Mouse (Mus musculus) megakaryocyte, adult 5-6 weeks (primary cell): ENCODE results near the gene Rab39b. TPM values are rescaled to one million over a fixed set of nuclear protein-coding genes. Genes with fewer than 3 reads are reported as not detected.

Experiments used
- ATAC-seq: 2 replicates; pipeline ENCODE4 v1.8.0; 2016; ENCODE audit warnings: mild to moderate bottlenecking, inconsistent platforms; ENCODE audit not compliant: poor library complexity, severe bottlenecking
- total RNA-seq, 2 experiments: library from RNA; stranded (forward) in 1 of 2; stranded (reverse) in 1 of 2; fragments of 153-499, 151-499 nt in 1 of 2; fragments of 221-1000, 200-1000 nt in 1 of 2; gene quantifications; 2 replicates each; pipeline versions ENCODE4 v1.2.3 to v1.2.4; 2015 to 2017

The Rab39b gene
- total RNA-seq (2015), result not detected in 2 replicates
- not detected in 2 replicates for total RNA-seq (2017)

- ATAC-seq, result no peak
These were observed at the start of gene Rab39b for GRCm38 (mm10) chrX:75577582-75578324. Gene Rab39b (minus strand): TSS chrX:75578231.

- no peak for ATAC-seq
These were observed 508 bp upstream of the Rab39b start for GRCm38 (mm10) chrX:75578539-75578938.

Other genes with a start within 250 kb of the Rab39b start
- 23.5 and 28.2 TPM in 2 replicates for gene Fundc2, start 195.8 kb downstream of the Rab39b start, total RNA-seq (2015)
- gene Fundc2, start 195.8 kb downstream of the Rab39b start, total RNA-seq (2017), result 25.3 and 40.4 TPM in 2 replicates
- 0.29 and 1.1 TPM in 2 replicates for gene F8, start 195.6 kb downstream of the Rab39b start, total RNA-seq (2015)
- gene F8, start 195.6 kb downstream of the Rab39b start, total RNA-seq (2017), result 0.29 and 0.41 TPM in 2 replicates
- 19.0 and 21.9 TPM in 2 replicates for gene Cmc4, start 161.6 kb downstream of the Rab39b start, total RNA-seq (2015)
- 6.6 and 6.8 TPM in 2 replicates for gene Cmc4, start 161.6 kb downstream of the Rab39b start, total RNA-seq (2017)
- gene Mtcp1, start 161.6 kb downstream of the Rab39b start, total RNA-seq (2015), result 3.6 and 4.5 TPM in 2 replicates
- 9.6 and 10.8 TPM in 2 replicates for gene Mtcp1, start 161.6 kb downstream of the Rab39b start, total RNA-seq (2017)
- gene Brcc3, start 161.6 kb downstream of the Rab39b start, total RNA-seq (2015), result 33.0 and 34.8 TPM in 2 replicates
- 26.0 and 29.6 TPM in 2 replicates for gene Brcc3, start 161.6 kb downstream of the Rab39b start, total RNA-seq (2017)
- 90.8 and 95.7 TPM in 2 replicates for gene Vbp1, start 63.9 kb downstream of the Rab39b start, total RNA-seq (2015)
- 131 and 143 TPM in 2 replicates for gene Vbp1, start 63.9 kb downstream of the Rab39b start, total RNA-seq (2017)